Mouse (Mus musculus) liver, embryonic 11.5 days (tissue): ENCODE measurements around the gene Tenm1. TPM values are rescaled to one million over a fixed set of nuclear protein-coding genes. Genes with fewer than 3 reads are reported as not detected.

Source experiments
- ATAC-seq: fragments of 200-750 bp; cut with Nextera tagmentation; replicated peaks from 2 replicates; pipeline ENCODE4 v1.8.0; 2017; ENCODE audit warnings: moderate number of reproducible peaks, mild to moderate bottlenecking, moderate TSS enrichment, moderate library complexity; ENCODE audit not compliant: low FRiP score
- DNase-seq: peaks from one replicate; pipeline ENCODE4 v3.0.0-alpha.2; 2017; ENCODE audit warnings: low spot score
- H3K27ac ChIP-seq: fragments of 300-500 bp; sonication (generic); 2 replicates; pipeline ENCODE4 v1.5.1; 2014; ENCODE audit warnings: mild to moderate bottlenecking, low read depth, low read length, control low read depth
- H3K27me3 ChIP-seq: fragments of 300-500 bp; sonication (generic); replicated peaks from 2 replicates; pipeline ENCODE4 v1.6.1; 2014; ENCODE audit warnings: low read length, mixed read lengths; ENCODE audit not compliant: control insufficient read depth, insufficient read depth
- H3K36me3 ChIP-seq: fragments of 300-500 bp; sonication (generic); 2 replicates; pipeline ENCODE4 v1.6.1; 2014; ENCODE audit warnings: mild to moderate bottlenecking, low read length, moderate library complexity, mixed read lengths; ENCODE audit not compliant: control insufficient read depth, insufficient read depth
- H3K4me1 ChIP-seq: fragments of 300-500 bp; sonication (generic); replicated peaks from 2 replicates; pipeline ENCODE4 v1.6.1; 2014; ENCODE audit warnings: low read length, mixed read lengths; ENCODE audit not compliant: control insufficient read depth, insufficient read depth
- H3K4me2 ChIP-seq: fragments of 300-500 bp; sonication (generic); 2 replicates; pipeline ENCODE4 v1.6.1; 2014; ENCODE audit warnings: mild to moderate bottlenecking, control low read depth, moderate library complexity
- H3K4me3 ChIP-seq: fragments of 300-500 bp; sonication (generic); 2 replicates; pipeline ENCODE4 v1.5.1; 2014; ENCODE audit warnings: low read depth, low read length, control low read depth
- H3K9ac ChIP-seq: fragments of 300-500 bp; sonication (generic); 2 replicates; pipeline ENCODE4 v1.6.1; 2014; ENCODE audit warnings: low read depth, low read length, control low read depth
- H3K9me3 ChIP-seq: fragments of 300-500 bp; sonication (generic); 2 replicates; pipeline ENCODE4 v1.6.1; 2016; ENCODE audit warnings: low read length, inconsistent platforms, mixed read lengths; ENCODE audit not compliant: control insufficient read depth
- WGBS: fragments of 180-500 bp; shearing (Covaris S2); extraction: QIAGEN DNeasy Blood & Tissue Kit; methylation state at CpG from one replicate; pipeline ENCODE4 v1.1.7; 2014; 5-methylcytosine and 5-hydroxymethylcytosine counted together
- polyA plus RNA-seq: library from polyadenylated mRNA; unstranded; fragments of >200 nt; fragmentation: Nextera tagmentation; extraction: Ambion mirVana; gene quantifications from 2 replicates; pipeline ENCODE4 v1.2.1, GENCODE M21; 2014

Gene Tenm1
- 0.08 and 0.11 TPM in 2 replicates for polyA plus RNA-seq

- Histone ChIP-seq H3K27ac (no peak within 1 kb of the TSS), H3K9ac (no peak within 1 kb of the TSS), H3K4me1 (no peaks in the 10 kb centered on the region), H3K36me3 (no peaks in the 10 kb centered on the region), H3K4me3 (peak within 1 kb of the TSS; percentile 15), H3K4me2 (peak within 1 kb of the TSS; percentile 51), H3K9me3 (no peaks in the 10 kb centered on the region), H3K27me3 (peaks cover 28% of the 10 kb centered on the region)
- DNase-seq (peak; percentile 34), ATAC-seq (no peak)
- WGBS: 17% methylated on average over 20 of the region's 22 CpGs
Measured at GRCm38 (mm10) chrX:43428855-43429263, at the start of gene Tenm1. Gene Tenm1 (minus strand): TSS chrX:43429126.

GRCm38 (mm10) chrX:43467311-43467710 is 38.4 kb upstream of the Tenm1 start:
- Histone ChIP-seq H3K9ac (no peak overlapping the region), H3K27me3 (no peaks in the 10 kb centered on the region), H3K36me3 (no peaks in the 10 kb centered on the region), H3K27ac (no peak overlapping the region), H3K4me2 (no peak overlapping the region), H3K9me3 (no peaks in the 10 kb centered on the region), H3K4me3 (no peak overlapping the region), H3K4me1 (no peaks in the 10 kb centered on the region)
- no peak for DNase-seq
- no peak for ATAC-seq

DNA sequence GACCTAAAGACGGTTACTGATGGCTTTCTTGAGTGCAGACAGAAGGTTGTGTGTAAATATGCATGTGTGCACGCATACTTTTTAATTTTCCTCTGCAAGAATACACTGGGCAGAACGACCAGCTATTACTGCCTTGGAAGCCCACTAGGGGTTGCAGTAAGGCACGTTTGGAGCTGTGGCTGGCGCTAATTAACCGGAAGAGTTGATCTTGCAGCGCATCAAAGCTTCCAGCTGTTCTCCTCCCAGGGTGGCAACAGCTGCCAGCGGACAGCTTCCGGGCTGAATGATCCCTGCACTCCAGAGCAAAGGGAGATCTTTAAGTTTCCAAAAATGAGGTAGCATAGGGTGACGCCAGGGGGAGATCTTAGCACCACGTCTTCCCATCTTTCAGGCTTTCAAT is 1.7 kb upstream of the Tenm1 start:
- H3K4me3 ChIP-seq: peak overlapping the region; percentile 15; the same call in 1 of the 2 replicates
- no peak for ATAC-seq
- WGBS: 10% methylated on average over 11 of the region's 11 CpGs
- H3K36me3 ChIP-seq: no peaks in the 10 kb centered on the region
- H3K9ac ChIP-seq: no peak overlapping the region
- H3K27me3 ChIP-seq: peaks cover 28% of the 10 kb centered on the region
- H3K27ac ChIP-seq: no peak overlapping the region
- H3K4me2 ChIP-seq: peak overlapping the region; percentile 51
- no peak for DNase-seq
- no peaks in the 10 kb centered on the region for H3K9me3 ChIP-seq
- no peaks in the 10 kb centered on the region for H3K4me1 ChIP-seq

- Histone ChIP-seq H3K27ac (no peak overlapping the region), H3K36me3 (no peaks in the 10 kb centered on the region), H3K4me1 (no peaks in the 10 kb centered on the region), H3K9ac (no peak overlapping the region), H3K4me3 (peak overlapping the region; percentile 15), H3K27me3 (peaks cover 28% of the 10 kb centered on the region), H3K9me3 (no peaks in the 10 kb centered on the region), H3K4me2 (peak overlapping the region; percentile 51)
- ATAC-seq (no peak), DNase-seq (no peak)
- WGBS: 13% methylated on average over 25 of the region's 25 CpGs
Measured at GRCm38 (mm10) chrX:43429982-43430531, 1.1 kb upstream of the Tenm1 start.

DNA sequence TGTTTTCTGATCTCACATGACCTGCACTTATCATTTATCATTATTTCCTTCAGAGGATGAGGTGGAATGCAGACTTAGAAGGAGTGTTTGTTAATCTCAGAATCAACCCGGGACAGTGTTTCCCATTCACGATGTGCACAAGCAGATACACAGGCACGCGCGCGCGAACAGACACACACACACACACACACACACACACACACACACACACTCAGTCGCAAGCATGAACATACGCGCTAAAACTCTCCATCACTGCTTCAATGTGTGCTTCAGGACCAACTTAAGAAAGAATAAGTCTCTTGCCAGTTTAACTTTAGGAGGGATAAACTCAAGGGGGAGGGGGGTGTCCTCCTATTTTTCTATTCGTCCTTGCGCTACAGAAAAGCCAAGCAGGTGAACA is 411 bp upstream of the Tenm1 start:
- H3K4me3 ChIP-seq: no peak overlapping the region
- 27% methylated on average over 12 of the region's 12 CpGs for WGBS

DNA sequence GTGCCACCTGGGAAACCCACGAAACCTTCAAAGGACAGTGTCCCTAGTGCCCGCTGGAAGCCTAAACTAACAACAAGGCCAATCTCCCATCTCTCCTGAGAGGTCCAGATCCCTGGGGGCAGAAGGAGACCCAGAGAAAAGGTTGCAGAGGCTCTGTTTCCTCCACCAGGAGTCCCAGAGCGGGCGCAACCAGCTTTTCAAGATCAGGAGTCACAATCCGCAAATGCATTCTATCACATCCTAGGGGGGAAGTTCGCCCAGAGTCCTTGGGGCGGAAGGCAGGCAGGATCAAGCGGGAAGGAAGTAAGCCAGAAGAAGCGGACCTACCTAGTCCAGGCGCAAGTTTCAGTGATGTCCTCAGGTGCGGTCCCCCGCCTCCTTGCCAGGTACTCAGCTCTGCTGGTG is 963 bp downstream of the Tenm1 start:
- Histone ChIP-seq H3K27ac (no peak overlapping the region), H3K9me3 (no peaks in the 10 kb centered on the region), H3K4me2 (peak overlapping the region; percentile 45; the same call in 1 of the 2 replicates), H3K9ac (no peak overlapping the region), H3K4me1 (no peaks in the 10 kb centered on the region), H3K4me3 (no peak overlapping the region), H3K36me3 (no peaks in the 10 kb centered on the region), H3K27me3 (peaks cover 28% of the 10 kb centered on the region)
- 17% methylated on average over 12 of the region's 12 CpGs for WGBS
- DNase-seq (peak; percentile 27), ATAC-seq (no peak)

More for the DNA sequence above, 411 bp upstream of the Tenm1 start:
- Histone ChIP-seq H3K36me3 (no peaks in the 10 kb centered on the region), H3K9ac (no peak overlapping the region), H3K27ac (no peak overlapping the region), H3K9me3 (no peaks in the 10 kb centered on the region), H3K4me2 (peak overlapping the region; percentile 45), H3K4me1 (no peaks in the 10 kb centered on the region), H3K27me3 (peaks cover 28% of the 10 kb centered on the region)
- DNase-seq: no peak
- no peak for ATAC-seq

GRCm38 (mm10) chrX:43427111-43427510 is 1.8 kb downstream of the Tenm1 start:
- no peak overlapping the region for H3K27ac ChIP-seq
- H3K9ac ChIP-seq: no peak overlapping the region
- H3K36me3 ChIP-seq: no peaks in the 10 kb centered on the region
- H3K4me2 ChIP-seq: no peak overlapping the region
- peaks cover 28% of the 10 kb centered on the region for H3K27me3 ChIP-seq
- H3K4me3 ChIP-seq: no peak overlapping the region
- ATAC-seq: no peak
- 28% methylated on average over 10 of the region's 10 CpGs for WGBS
- no peaks in the 10 kb centered on the region for H3K9me3 ChIP-seq
- H3K4me1 ChIP-seq: no peaks in the 10 kb centered on the region
- DNase-seq: no peak

GRCm38 (mm10) chrX:43397957-43398356 is 31.0 kb downstream of the Tenm1 start:
- Histone ChIP-seq H3K4me3 (no peak overlapping the region), H3K27me3 (no peaks in the 10 kb centered on the region), H3K36me3 (no peaks in the 10 kb centered on the region), H3K9me3 (no peaks in the 10 kb centered on the region), H3K4me2 (no peak overlapping the region), H3K4me1 (no peaks in the 10 kb centered on the region), H3K27ac (no peak overlapping the region), H3K9ac (no peak overlapping the region)
- WGBS: 70% methylated on average over 3 of the region's 3 CpGs
- DNase-seq (no peak), ATAC-seq (no peak)

GRCm38 (mm10) chrX:43388106-43388505 is 40.8 kb downstream of the Tenm1 start:
- Histone ChIP-seq H3K27ac (no peak overlapping the region), H3K4me1 (no peaks in the 10 kb centered on the region), H3K4me3 (no peak overlapping the region), H3K4me2 (no peak overlapping the region), H3K27me3 (no peaks in the 10 kb centered on the region), H3K9me3 (no peaks in the 10 kb centered on the region), H3K36me3 (no peaks in the 10 kb centered on the region), H3K9ac (no peak overlapping the region)
- no peak for ATAC-seq
- WGBS: 89% methylated on average over 5 of the region's 5 CpGs
- no peak for DNase-seq
